Mouse (Mus musculus) v-Abl transformed pro-B cells (cell line): Measurements from ENCODE around the gene Atoh7.

ENCODE experiments used
- in situ Hi-C, 2 experiments: fragments of 400-800 bp; cut with MboI; formaldehyde crosslinking; loops; one replicate each; pipeline ENCODE4 v1.15.1; 2025; ENCODE audit not compliant: unreplicated experiment in 2 of 2

Gene Atoh7

GRCm38 (mm10) chr10:63099521-63099920, at the start of gene Atoh7:
Atoh7 (plus strand) TSS chr10:63099651.
- in situ Hi-C loops: no loop called here

- in situ Hi-C loops: loop anchor here in 1 of 2 experiments (25.0 kb wide), 1 partner anchor 239 kb away; no protein-coding TSS in a partner anchor
Measured at GRCm38 (mm10) chr10:63051267-63051666, 48.2 kb upstream of the Atoh7 start.

DNA sequence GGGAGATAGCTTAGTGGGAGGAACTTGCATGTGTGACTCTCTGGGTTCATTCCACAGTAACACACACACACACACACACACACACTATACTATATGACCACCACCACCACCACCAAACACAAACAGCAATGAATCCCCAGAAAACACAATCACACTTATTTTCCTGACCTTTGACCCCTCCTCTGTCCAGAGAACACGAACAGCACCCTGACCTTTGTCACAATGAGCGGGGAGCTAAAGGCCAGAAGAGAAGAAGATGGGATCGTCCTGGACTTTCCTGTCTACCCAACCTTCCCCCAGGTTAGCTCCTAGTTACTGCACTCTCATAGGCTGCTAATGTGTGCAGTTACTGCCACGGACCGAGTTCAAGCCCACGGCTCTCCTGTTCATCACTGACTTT, 47.4 kb upstream of the Atoh7 start:
- in situ Hi-C loops: loop anchor here in 1 of 2 experiments (25.0 kb wide), 1 partner anchor 240 kb away; no protein-coding TSS in a partner anchor

DNA sequence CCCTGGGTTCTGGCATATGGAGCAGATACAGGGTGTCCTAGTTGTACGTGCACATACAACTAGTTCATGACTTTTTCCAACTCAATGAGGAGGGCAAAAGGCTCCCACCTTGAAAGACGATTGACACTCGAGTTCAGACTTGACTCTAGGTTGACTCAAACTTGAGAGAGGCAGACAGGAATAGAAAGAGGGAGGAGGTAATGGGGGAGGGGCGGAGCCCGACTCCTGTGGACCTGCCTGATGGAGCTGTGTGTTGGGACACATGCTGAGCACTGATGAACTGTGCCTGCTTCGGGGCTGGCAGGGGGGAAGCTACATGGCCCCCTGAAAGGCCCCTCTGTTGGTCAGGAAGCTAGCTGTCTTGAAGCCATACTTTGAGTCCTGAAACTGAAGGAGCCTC, 46.4 kb upstream of the Atoh7 start:
- in situ Hi-C loops: loop anchor here in 1 of 2 experiments (25.0 kb wide), 1 partner anchor 241 kb away; no protein-coding TSS in a partner anchor

DNA sequence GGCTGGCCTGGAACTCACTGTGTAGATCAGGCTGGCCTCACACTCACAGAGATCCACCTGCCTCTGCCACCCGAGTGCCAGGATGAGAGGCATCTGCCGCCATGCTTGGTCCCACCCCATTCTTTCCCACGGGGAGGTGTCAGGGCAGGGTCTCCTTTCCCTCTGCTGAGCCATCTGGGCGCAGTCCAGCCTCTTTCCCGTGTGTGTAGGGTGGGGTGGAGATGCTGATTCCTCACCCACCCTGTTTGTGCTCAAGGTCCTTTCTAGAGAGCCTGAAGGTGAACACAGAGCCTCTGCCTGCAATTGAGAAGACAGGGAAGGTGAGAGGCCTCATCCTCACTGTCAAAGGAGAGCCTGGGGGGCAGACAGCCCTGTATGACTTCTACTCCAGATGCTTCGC, 45.4 kb upstream of the Atoh7 start:
- in situ Hi-C loops: loop anchor here in 1 of 2 experiments (25.0 kb wide), 1 partner anchor 242 kb away; no protein-coding TSS in a partner anchor

DNA sequence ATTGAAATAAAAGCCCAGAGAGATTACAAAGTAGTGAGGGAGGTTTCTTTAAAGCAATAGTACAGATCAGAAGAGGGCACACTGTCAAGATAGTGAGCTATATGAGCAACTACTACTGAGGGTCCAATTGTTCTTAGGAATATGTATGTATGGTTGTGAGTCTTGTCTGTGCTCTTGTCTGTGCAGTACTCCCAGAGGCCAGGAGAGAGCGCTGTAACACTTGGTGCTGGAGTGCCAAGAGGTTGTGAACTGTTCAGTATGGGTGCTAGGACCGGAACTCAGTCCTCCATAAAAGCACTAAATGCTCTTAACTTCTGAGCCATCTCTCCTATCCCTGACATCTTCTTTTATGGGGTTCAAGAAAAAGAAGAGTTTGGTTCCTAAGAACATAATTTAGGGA, 44.9 kb upstream of the Atoh7 start:
- in situ Hi-C loops: loop anchor here in 1 of 2 experiments (25.0 kb wide), 1 partner anchor 242 kb away; no protein-coding TSS in a partner anchor

DNA sequence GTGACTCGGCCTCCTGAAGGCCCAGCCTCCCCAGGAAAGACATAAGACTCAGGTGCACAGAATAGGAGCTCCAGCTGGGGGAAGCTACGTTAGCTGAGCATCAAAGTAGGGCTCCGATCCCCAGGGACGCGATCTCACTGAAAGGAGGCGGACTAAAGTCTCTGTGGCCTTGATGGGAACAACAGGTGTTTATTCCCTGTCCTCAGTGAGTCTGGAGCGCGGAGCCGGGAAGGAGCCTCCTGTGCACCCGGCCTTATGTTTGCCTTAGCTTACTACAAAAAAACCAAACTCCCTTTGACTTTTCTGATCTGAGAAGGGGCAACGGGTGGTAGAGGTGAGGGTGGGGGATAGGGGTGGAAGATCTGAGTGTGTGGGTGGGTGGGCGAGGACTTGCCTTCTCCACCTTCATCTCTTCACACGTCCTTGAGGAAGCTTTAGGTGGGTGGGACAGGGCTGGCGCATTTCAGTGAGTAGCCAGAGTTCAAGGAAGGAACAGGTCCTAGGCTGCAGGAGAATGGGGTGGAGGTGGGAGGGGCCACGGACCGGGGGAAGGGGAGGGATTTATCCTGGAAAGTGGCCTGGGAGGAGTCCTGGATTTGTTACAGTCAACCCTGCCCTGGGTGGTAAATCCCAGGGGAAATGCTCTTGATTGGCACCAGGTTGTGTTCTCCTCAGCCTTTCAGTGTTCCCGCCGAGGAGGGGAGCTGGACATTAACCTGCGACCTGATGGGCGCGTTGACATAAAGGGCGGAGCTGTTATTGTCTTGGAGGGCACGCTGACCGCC, 42.3 kb upstream of the Atoh7 start:
- in situ Hi-C loops: loop anchor here in 1 of 2 experiments (25.0 kb wide), 1 partner anchor 245 kb away; no protein-coding TSS in a partner anchor

- in situ Hi-C loops: loop anchor here (5.0 to 25.0 kb wide), 5 partner anchors 33 to 335 kb away; partner anchors contain the start of gene Stox1 (in 1 of the 2)
Measured at GRCm38 (mm10) chr10:63059862-63060261, 39.6 kb upstream of the Atoh7 start, which contains the start of gene Pbld1. Pbld1 (plus strand) TSS chr10:63060162.

GRCm38 (mm10) chr10:63060406-63060805, 39.0 kb upstream of the Atoh7 start:
- in situ Hi-C loops: loop anchor here (5.0 to 25.0 kb wide), 5 partner anchors 33 to 336 kb away; partner anchors contain the start of gene Stox1 (in 1 of the 2)

DNA sequence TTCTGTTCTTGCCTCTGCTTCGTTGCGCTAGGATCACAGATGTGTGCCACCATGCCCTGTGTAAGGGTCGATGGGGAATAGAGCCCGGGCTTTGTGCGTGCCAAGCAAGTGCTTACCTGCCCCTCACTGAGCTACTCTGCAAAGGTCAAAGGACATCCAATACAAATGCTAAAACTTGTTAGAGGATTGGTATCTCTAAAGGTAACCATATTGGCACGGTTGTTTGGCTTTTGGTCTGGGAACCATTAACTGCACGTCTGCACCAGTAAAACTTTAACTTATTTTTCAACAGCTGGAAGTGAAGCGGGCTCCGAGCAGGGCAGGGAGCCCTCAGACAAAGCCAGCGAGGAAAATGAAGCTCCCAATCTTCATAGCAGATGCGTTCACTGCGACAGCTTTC, 38.2 kb upstream of the Atoh7 start:
- in situ Hi-C loops: loop anchor here (5.0 to 25.0 kb wide), 5 partner anchors 34 to 336 kb away; partner anchors contain the start of gene Stox1 (in 1 of the 2)

GRCm38 (mm10) chr10:63062696-63063095, 36.8 kb upstream of the Atoh7 start:
- in situ Hi-C loops: loop anchor here (5.0 to 25.0 kb wide), 5 partner anchors 35 to 338 kb away; partner anchors contain the start of gene Stox1 (in 1 of the 2)

DNA sequence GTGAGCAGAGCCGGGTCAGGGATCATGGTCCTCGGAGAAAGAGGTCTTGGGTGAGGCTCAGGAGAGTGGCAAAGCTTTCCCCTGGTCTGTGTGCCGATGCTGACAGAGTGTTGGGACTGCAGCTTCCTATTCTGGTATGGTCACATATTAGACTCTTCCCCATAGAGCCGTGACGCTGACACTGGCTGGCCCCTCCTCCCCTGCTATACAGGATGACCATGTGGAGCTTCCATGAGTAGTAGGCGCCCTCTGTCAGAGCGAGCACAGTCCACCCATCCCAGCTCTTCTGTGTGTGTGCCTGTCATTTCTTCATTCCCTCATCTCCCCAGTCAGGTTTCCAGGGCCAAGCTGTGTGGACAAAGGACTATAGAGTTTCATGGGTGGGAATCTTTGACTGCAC, 36.1 kb upstream of the Atoh7 start:
- in situ Hi-C loops: loop anchor here (5.0 to 25.0 kb wide), 5 partner anchors 36 to 339 kb away; partner anchors contain the start of gene Stox1 (in 1 of the 2)

DNA sequence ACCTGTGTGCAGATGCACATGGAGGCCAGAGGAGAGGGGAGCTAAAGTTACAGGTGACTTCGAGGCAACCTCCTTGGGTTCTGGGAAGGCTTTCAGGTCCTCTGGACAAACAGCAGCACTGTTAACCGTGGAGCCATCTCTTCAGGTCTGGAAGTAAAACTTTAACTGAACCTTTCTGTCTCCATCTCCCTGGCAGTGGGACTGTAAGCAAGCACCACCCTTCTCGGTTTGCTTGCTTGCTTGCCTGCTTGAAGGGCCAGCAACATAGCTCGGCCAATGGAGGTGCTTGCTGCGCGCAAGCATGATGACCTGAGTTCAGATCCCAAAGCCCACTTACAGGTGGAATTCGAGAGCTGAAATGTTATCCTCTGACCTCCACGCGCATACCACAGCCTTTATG, 34.9 kb upstream of the Atoh7 start:
- in situ Hi-C loops: loop anchor here (5.0 to 25.0 kb wide), 5 partner anchors 37 to 340 kb away; partner anchors contain the start of gene Stox1 (in 1 of the 2)

- in situ Hi-C loops: loop anchor here (5.0 to 25.0 kb wide), 5 partner anchors 78 to 341 kb away; partner anchors contain the start of gene Stox1 (in 1 of the 2)
Measured at GRCm38 (mm10) chr10:63065561-63065960, 33.9 kb upstream of the Atoh7 start.

- in situ Hi-C loops: loop anchor here (5.0 to 25.0 kb wide), 5 partner anchors 79 to 341 kb away; partner anchors contain the start of gene Stox1 (in 1 of the 2)
Measured at GRCm38 (mm10) chr10:63065988-63066387, 33.5 kb upstream of the Atoh7 start.

- in situ Hi-C loops: no loop called here
Measured at GRCm38 (mm10) chr10:63086304-63086703, 13.1 kb upstream of the Atoh7 start.

- in situ Hi-C loops: no loop called here
Measured at GRCm38 (mm10) chr10:63089103-63089757, 10.2 kb upstream of the Atoh7 start.

DNA sequence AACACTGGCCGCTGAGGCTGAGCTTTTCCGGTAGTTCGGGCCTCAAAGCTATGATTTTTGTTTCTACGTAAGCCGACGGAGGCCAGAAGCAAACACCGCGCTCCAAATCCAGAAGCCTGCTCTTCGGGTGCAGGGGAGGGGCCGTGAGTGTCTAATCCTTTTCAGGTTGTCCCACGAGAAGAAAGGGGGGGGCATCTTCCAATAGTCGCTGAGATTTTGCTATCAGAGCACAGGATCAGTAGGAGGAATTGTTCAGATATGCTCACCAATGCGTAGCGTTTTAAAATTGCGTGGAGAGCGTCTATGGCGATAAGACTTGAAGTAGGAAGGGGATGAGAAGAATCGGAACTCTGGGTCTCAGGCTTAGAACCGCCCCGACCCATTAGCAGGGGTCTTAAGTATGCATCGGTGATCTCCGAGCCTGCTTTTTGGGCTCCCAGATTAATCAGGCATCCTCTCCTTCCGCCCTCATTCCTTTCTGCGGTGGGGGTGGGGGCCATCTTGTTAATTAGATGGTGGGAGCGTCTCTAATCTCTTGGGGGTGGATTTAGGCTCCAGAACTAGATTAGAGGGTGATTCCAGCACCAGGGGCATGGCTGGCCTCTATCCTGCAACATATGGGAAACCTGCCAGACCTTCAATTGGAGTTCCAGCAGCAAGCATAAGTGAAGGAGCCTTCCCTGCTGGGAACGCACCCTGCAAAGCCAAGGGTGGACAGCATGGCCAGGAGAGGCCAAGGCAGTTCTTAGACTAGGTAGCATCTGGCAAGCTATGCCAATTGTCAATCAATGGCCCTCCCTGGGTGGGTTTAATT, 9.5 kb upstream of the Atoh7 start:
- in situ Hi-C loops: no loop called here

DNA sequence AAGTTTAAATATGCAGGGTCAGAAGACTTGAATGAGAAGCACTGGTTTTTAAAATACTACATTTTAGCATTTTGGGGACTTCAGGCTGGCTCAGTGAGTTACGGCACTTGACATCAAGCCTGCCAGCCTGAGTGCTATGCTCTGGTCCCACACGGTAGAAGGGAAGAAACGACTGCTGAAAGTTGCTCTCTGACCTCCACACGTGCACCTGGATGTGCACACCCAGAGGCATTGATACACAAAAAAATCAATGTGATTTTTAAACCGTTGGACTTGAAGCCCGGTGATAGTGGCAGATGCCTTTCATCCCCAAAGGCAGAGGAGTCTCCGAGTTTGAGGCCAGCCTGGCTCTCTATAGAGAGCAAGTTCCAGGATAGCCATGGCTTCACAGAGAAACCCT, 7.5 kb upstream of the Atoh7 start:
- in situ Hi-C loops: no loop called here
